Mouse (Mus musculus) thymus, adult 2 months (tissue): Measurements from ENCODE around the gene Hmox2.

Experiments used
- CTCF ChIP-seq: fragments of 200-500 bp; IDR thresholded peaks from 2 replicates; pipeline ENCODE4 v1.5.1; 2012; ENCODE audit warnings: mild to moderate bottlenecking, control low read depth, low read length, moderate library complexity, borderline replicate concordance; ENCODE audit not compliant: control insufficient read depth, poor library complexity, insufficient read depth; ENCODE audit errors: extremely low read depth
- POLR2A ChIP-seq: fragments of 200-500 bp; IDR thresholded peaks from 2 replicates; pipeline ENCODE4 v1.6.1; 2012; ENCODE audit warnings: mild to moderate bottlenecking, low read length, control low read depth, moderate library complexity; ENCODE audit not compliant: control insufficient read depth, poor library complexity, insufficient read depth; ENCODE audit errors: extremely low read depth

- TF ChIP-seq CTCF: no peak
- no peak for TF ChIP-seq POLR2A
These were observed 59.5 kb downstream of the Hmox2 start for GRCm38 (mm10) chr16:4785706-4786105.
